Mouse (Mus musculus): ENCODE results near the gene Hist1h4m. TPM values are rescaled to one million over a fixed set of nuclear protein-coding genes. Genes with fewer than 3 reads are reported as not detected.
"Not testable (repeated sequence)": the region's sequence is repeated elsewhere in the genome, so short reads cannot be mapped to it uniquely, and the experiment has no call there.

Hist1h4m gene
- polyA plus RNA-seq, 1 experiment = not detected

GRCm38 (mm10) chr13:21783255-21783617 is 28.3 kb upstream of the Hist1h4m start, which contains the start of gene Hist1h3i:
Hist1h3i (minus strand) TSS chr13:21783370.
- WGBS = under 1% methylated on average over 15 of the region's 20 CpGs
- Histone ChIP-seq H3K36me3 (ENCODE audit: control insufficient read depth, insufficient read depth, low read length) (no peaks in the 10 kb centered on the region), H3K4me3 (ENCODE audit: insufficient read depth, low read depth, low read length) (peak within 1 kb of the TSS; percentile 42; the same call in 1 of the 2 replicates), H3K27me3 (replicated peaks; ENCODE audit: control insufficient read depth, insufficient read depth, low read length) (no peaks in the 10 kb centered on the region; the same call in none of the 2 replicates), H3K4me1 (ENCODE audit: control insufficient read depth, insufficient read depth, low read length) (no peaks in the 10 kb centered on the region; the same call in 1 of the 2 replicates), H3K27ac (ENCODE audit: insufficient read depth, low read depth, low read length) (no peak within 1 kb of the TSS)
- TF ChIP-seq CTCF (conservative IDR thresholded peaks at IDR 0.05; ENCODE audit: insufficient read depth, insufficient read length, low read depth, low read length) (no peak), POLR2A (IDR thresholded peaks at IDR 0.05; ENCODE audit: low read depth, low read length) (no peak)
- peak; percentile 76 for DNase-seq

GRCm38 (mm10) chr13:21783734-21784161 is 27.8 kb upstream of the Hist1h4m start:
- Histone ChIP-seq H3K27ac (ENCODE audit: insufficient read depth, low read depth, low read length) (no peak overlapping the region), H3K4me3 (ENCODE audit: insufficient read depth, low read depth, low read length) (no peak overlapping the region), H3K27me3 (replicated peaks; ENCODE audit: control insufficient read depth, insufficient read depth, low read length) (no peaks in the 10 kb centered on the region; the same call in none of the 2 replicates), H3K4me1 (ENCODE audit: control insufficient read depth, insufficient read depth, low read length) (no peaks in the 10 kb centered on the region; the same call in 1 of the 2 replicates), H3K36me3 (ENCODE audit: control insufficient read depth, insufficient read depth, low read length) (no peaks in the 10 kb centered on the region)
- TF ChIP-seq CTCF (conservative IDR thresholded peaks at IDR 0.05; ENCODE audit: insufficient read depth, insufficient read length, low read depth, low read length) = no peak
- TF ChIP-seq POLR2A (IDR thresholded peaks at IDR 0.05; ENCODE audit: low read depth, low read length) = no peak
- WGBS = 6% methylated on average over 9 of the region's 9 CpGs
- no peak for DNase-seq

DNA sequence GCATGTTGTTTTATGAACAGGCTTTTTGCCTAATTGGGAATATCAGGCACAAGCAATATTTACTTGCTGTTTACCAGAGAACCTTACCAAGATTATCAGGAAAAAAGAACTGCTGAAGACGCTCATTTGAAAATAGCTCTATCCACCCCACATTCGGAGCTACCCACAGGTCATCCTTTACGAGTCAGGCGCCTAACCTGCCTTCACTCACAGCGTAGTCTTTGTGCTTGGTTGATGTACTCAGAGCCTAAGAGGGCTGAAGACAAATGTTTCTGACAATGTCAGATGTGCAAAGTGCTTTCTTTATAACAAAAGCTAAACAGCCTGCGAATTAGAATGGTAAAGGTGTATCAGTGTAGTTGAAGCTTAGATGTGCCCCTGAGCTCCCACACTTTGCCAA is 27.2 kb upstream of the Hist1h4m start:
- Histone ChIP-seq H3K27me3 (replicated peaks; ENCODE audit: control insufficient read depth, insufficient read depth, low read length) (no peaks in the 10 kb centered on the region; the same call in none of the 2 replicates), H3K27ac (ENCODE audit: insufficient read depth, low read depth, low read length) (no peak overlapping the region), H3K36me3 (ENCODE audit: control insufficient read depth, insufficient read depth, low read length) (no peaks in the 10 kb centered on the region), H3K4me3 (ENCODE audit: insufficient read depth, low read depth, low read length) (no peak overlapping the region), H3K4me1 (ENCODE audit: control insufficient read depth, insufficient read depth, low read length) (no peaks in the 10 kb centered on the region; the same call in 1 of the 2 replicates)
- no peak for TF ChIP-seq POLR2A (IDR thresholded peaks at IDR 0.05; ENCODE audit: low read depth, low read length)
- TF ChIP-seq CTCF (conservative IDR thresholded peaks at IDR 0.05; ENCODE audit: insufficient read depth, insufficient read length, low read depth, low read length) = no peak
- 58% methylated on average over 6 of the region's 6 CpGs for WGBS
- DNase-seq = no peak

DNA sequence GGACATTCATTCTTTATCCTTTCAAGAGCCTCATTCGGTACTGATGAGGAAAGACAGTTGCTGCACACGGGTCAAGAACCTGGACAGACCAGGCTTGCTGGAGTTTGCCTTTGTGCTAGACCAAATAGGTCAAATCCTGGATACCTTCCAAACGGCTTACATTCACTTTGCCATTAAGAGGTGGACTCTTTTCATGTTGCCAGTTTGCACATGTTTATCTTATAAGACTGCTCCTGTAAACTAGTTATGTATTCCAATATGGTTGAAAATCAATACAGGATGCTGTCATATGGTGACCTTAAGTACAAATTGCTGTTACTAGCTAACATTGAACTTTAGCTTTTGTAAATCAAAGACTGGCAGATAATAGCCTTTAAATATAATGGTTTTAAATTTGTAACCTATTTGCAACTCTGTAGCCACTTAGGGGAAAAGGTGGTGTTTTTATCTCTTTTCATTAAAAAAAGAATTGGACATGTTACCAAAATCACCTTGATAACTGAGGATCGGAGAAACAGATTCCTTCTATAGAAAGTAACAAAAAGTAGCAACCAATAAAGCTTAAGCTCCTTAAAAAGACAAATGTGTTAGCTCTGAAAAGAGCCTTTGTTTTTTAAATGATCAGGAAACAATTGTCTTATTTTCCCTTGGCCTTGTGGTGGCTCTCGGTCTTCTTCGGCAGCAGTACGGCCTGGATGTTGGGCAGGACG is 25.2 kb upstream of the Hist1h4m start:
- TF ChIP-seq POLR2A (IDR thresholded peaks at IDR 0.05; ENCODE audit: low read depth, low read length) (no peak), CTCF (conservative IDR thresholded peaks at IDR 0.05; ENCODE audit: insufficient read depth, insufficient read length, low read depth, low read length) (no peak)
- DNase-seq = no peak
- Histone ChIP-seq H3K4me1 (ENCODE audit: control insufficient read depth, insufficient read depth, low read length) (no peaks in the 10 kb centered on the region), H3K4me3 (ENCODE audit: insufficient read depth, low read depth, low read length) (no peak overlapping the region), H3K27me3 (replicated peaks; ENCODE audit: control insufficient read depth, insufficient read depth, low read length) (no peaks in the 10 kb centered on the region; the same call in none of the 2 replicates), H3K27ac (ENCODE audit: insufficient read depth, low read depth, low read length) (no peak overlapping the region), H3K36me3 (ENCODE audit: control insufficient read depth, insufficient read depth, low read length) (no peaks in the 10 kb centered on the region)
- 21% methylated on average over 8 of the region's 8 CpGs for WGBS

DNA sequence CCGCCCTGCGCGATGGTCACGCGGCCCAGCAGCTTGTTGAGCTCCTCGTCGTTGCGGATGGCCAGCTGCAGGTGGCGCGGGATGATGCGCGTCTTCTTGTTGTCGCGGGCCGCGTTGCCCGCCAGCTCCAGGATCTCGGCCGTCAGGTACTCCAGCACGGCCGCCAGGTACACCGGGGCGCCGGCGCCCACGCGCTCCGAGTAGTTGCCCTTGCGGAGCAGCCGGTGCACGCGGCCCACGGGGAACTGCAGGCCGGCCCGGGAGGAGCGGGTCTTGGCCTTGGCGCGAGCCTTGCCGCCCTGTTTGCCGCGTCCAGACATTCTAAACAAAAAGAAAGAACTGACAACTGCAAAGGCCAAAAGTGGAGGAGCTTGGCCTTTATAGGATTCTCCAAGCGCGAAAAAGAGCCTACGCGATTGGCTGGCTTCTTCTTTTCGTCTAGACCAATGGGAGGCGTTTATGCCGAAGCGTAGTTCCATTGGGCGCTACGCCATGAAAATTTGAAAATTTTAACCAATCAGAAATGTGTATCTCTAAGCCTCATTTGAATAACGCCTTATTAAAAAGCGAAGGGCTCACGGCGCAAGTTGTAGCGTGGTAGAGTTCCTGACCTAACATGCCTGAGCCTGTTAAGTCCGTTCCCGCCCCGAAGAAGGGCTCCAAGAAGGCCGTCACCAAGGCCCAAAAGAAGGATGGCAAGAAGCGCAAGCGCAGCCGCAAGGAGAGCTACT is 24.5 kb upstream of the Hist1h4m start, which contains the start of the genes Hist1h2an and Hist1h2bp:
Hist1h2an (minus strand) TSS at position 320 of the 731 bp plus-strand sequence.
Hist1h2bp (plus strand) TSS at position 563 of the 731 bp plus-strand sequence.
- H3K27me3 ChIP-seq (replicated peaks; ENCODE audit: control insufficient read depth, insufficient read depth, low read length); H3K36me3 ChIP-seq (ENCODE audit: control insufficient read depth, insufficient read depth, low read length); H3K4me1 ChIP-seq (ENCODE audit: control insufficient read depth, insufficient read depth, low read length); H3K27ac ChIP-seq (ENCODE audit: insufficient read depth, low read depth, low read length): not testable (repeated sequence)
- peak within 1 kb of the TSS; percentile 40 for H3K4me3 ChIP-seq (ENCODE audit: insufficient read depth, low read depth, low read length)
- WGBS = under 1% methylated on average over 43 of the region's 63 CpGs
- peak; percentile 95 for DNase-seq

GRCm38 (mm10) chr13:21787760-21788593 is 23.6 kb upstream of the Hist1h4m start:
- Histone ChIP-seq H3K36me3 (ENCODE audit: control insufficient read depth, insufficient read depth, low read length) (no peaks in the 10 kb centered on the region), H3K4me3 (ENCODE audit: insufficient read depth, low read depth, low read length) (no peak overlapping the region), H3K27me3 (replicated peaks; ENCODE audit: control insufficient read depth, insufficient read depth, low read length) (no peaks in the 10 kb centered on the region; the same call in none of the 2 replicates), H3K27ac (ENCODE audit: insufficient read depth, low read depth, low read length) (no peak overlapping the region), H3K4me1 (ENCODE audit: control insufficient read depth, insufficient read depth, low read length) (no peaks in the 10 kb centered on the region)
- WGBS = 43% methylated on average over 17 of the region's 21 CpGs
- no peak for DNase-seq
- TF ChIP-seq POLR2A (IDR thresholded peaks at IDR 0.05; ENCODE audit: low read depth, low read length) = no peak
- TF ChIP-seq CTCF (conservative IDR thresholded peaks at IDR 0.05; ENCODE audit: insufficient read depth, insufficient read length, low read depth, low read length) = no peak
